Mouse (Mus musculus): ENCODE results near the gene Trub2. TPM values are rescaled to one million over a fixed set of nuclear protein-coding genes. Genes with fewer than 3 reads are reported as not detected.

The Trub2 gene
- polyA plus RNA-seq, 1 experiment = 46.6 TPM

DNA sequence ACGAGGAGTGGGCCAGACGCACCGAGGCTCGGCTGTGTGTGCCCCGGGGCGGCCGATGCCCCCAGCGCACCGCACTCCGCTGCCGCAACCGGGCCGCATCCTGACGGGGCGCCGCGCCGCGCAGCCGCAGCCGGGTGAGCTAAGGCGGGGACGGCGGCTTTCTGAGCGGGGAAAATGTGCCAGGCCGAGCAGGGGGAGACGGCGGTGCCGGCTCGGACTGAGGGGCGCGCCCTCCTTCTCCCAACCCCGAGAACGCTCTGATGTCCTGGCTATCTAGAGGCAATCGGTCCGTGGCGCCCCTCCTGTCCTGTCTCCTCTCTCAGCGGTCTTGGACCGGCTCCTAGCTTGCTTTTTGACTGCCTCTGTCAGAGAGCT is 14.5 kb upstream of the Trub2 start:
- Histone ChIP-seq H3K36me3 (ENCODE audit: control insufficient read depth, insufficient read depth) (peaks cover 11% of the 10 kb centered on the region), H3K27me3 (ENCODE audit: control insufficient read depth, insufficient read depth, insufficient read length) (no peaks in the 10 kb centered on the region), H3K4me2 (ENCODE audit: low read depth) (peak overlapping the region; percentile 84), H3K4me3 (peak overlapping the region; percentile 37), H3K79me2 (ENCODE audit: control insufficient read depth, insufficient read depth) (no peaks in the 10 kb centered on the region), H3ac (ENCODE audit: control insufficient read depth, insufficient read length) (peak overlapping the region; percentile 38)
- TF ChIP-seq MYOG (IDR thresholded peaks at IDR 0.05; ENCODE audit: control insufficient read depth in 1 of 3, insufficient read depth in 1 of 3, insufficient read length in 2 of 3, low read depth in 2 of 3) (no peak), TCF3 (IDR thresholded peaks at IDR 0.05; ENCODE audit: insufficient read length, low read depth) (no peak), MAX (IDR thresholded peaks at IDR 0.05; ENCODE audit: low read depth) (no peak), POLR2AphosphoS2 (IDR thresholded peaks at IDR 0.05; ENCODE audit: insufficient read length, low read depth) (no peak), SRF (IDR thresholded peaks at IDR 0.05; ENCODE audit: control insufficient read depth, insufficient read length, low read depth) (no peak), REST (IDR thresholded peaks at IDR 0.05; ENCODE audit: insufficient read depth, insufficient read length) (no peak), POLR2A (IDR thresholded peaks at IDR 0.05; ENCODE audit: insufficient read length, low read depth) (no peak), CEBPB (IDR thresholded peaks at IDR 0.05; ENCODE audit: insufficient read depth, poor library complexity, severe bottlenecking) (no peak), MYOD1 (IDR thresholded peaks at IDR 0.05; ENCODE audit: control insufficient read depth in 1 of 3, insufficient read length in 2 of 3, low read depth in 2 of 3) (no peak), TCF12 (IDR thresholded peaks at IDR 0.05; ENCODE audit: insufficient read depth, poor library complexity, severe bottlenecking) (no peak), USF1 (IDR thresholded peaks at IDR 0.05; ENCODE audit: low read depth) (no peak)

DNA sequence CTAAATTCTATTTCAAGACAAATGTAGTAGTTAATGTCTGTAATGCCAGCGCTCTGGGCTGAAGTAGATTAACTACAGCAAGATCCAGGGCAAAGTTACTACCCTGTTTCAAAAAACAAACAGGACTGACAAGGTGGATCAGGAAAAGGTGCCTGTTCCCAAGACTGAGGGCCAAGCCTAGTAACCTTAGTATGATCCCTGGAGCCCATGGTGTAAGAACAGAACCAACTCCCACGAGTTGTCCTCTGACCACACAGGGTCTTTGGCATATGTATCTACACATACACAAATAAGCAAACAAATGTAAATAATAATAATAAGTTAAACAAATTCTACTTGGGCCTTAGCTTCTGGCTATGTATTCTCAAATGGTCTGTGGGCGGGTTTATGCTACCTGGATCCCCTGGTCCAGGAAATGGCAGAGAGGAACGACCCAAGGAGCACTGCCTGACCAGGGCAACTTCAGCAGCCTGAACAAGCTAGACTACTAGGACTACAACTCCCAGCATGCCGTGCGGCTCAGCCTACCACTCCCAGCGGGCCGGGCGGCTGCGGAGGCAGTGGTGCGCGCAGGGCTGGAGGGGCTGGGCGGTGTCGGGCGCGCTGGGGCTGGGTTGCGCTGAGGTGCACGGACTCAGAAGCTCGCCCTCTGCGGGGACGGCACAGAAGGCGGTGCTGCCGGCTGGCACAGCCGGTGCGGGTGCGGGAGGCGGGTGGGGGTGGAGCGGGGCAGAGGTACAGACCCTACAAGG is 13.9 kb upstream of the Trub2 start, which contains the start of gene Slc27a4:
Slc27a4 (plus strand) TSS at position 560 of the 752 bp plus-strand sequence.
- Histone ChIP-seq H3K36me3 (ENCODE audit: control insufficient read depth, insufficient read depth) (peaks cover 10% of the 10 kb centered on the region), H3K27me3 (ENCODE audit: control insufficient read depth, insufficient read depth, insufficient read length) (no peaks in the 10 kb centered on the region), H3ac (ENCODE audit: control insufficient read depth, insufficient read length) (peak within 1 kb of the TSS; percentile 38), H3K79me2 (ENCODE audit: control insufficient read depth, insufficient read depth) (no peaks in the 10 kb centered on the region), H3K4me3 (peak within 1 kb of the TSS; percentile 37), H3K4me2 (ENCODE audit: low read depth) (peak within 1 kb of the TSS; percentile 84)
- TF ChIP-seq USF1 (IDR thresholded peaks at IDR 0.05; ENCODE audit: low read depth) = no peak
- peak in 1 of 3 experiments; percentile 41 for TF ChIP-seq MYOD1 (IDR thresholded peaks at IDR 0.05; ENCODE audit: control insufficient read depth in 1 of 3, insufficient read length in 2 of 3, low read depth in 2 of 3)
- no peak for TF ChIP-seq REST (IDR thresholded peaks at IDR 0.05; ENCODE audit: insufficient read depth, insufficient read length)
- TF ChIP-seq TCF12 (IDR thresholded peaks at IDR 0.05; ENCODE audit: insufficient read depth, poor library complexity, severe bottlenecking) = no peak
- TF ChIP-seq MAX (IDR thresholded peaks at IDR 0.05; ENCODE audit: low read depth) = no peak
- no peak for TF ChIP-seq CEBPB (IDR thresholded peaks at IDR 0.05; ENCODE audit: insufficient read depth, poor library complexity, severe bottlenecking)
- peak; percentile 86 for TF ChIP-seq POLR2AphosphoS2 (IDR thresholded peaks at IDR 0.05; ENCODE audit: insufficient read length, low read depth)
- TF ChIP-seq POLR2A (IDR thresholded peaks at IDR 0.05; ENCODE audit: insufficient read length, low read depth) = peak; percentile 97
- peak; percentile 43 for TF ChIP-seq SRF (IDR thresholded peaks at IDR 0.05; ENCODE audit: control insufficient read depth, insufficient read length, low read depth)
- no peak for TF ChIP-seq E2F4 (IDR thresholded peaks at IDR 0.05; ENCODE audit: insufficient read depth)
- no peak for TF ChIP-seq TCF3 (IDR thresholded peaks at IDR 0.05; ENCODE audit: insufficient read length, low read depth)
- peak in 1 of 3 experiments; percentile 34 for TF ChIP-seq MYOG (IDR thresholded peaks at IDR 0.05; ENCODE audit: control insufficient read depth in 1 of 3, insufficient read depth in 1 of 3, insufficient read length in 2 of 3, low read depth in 2 of 3)

DNA sequence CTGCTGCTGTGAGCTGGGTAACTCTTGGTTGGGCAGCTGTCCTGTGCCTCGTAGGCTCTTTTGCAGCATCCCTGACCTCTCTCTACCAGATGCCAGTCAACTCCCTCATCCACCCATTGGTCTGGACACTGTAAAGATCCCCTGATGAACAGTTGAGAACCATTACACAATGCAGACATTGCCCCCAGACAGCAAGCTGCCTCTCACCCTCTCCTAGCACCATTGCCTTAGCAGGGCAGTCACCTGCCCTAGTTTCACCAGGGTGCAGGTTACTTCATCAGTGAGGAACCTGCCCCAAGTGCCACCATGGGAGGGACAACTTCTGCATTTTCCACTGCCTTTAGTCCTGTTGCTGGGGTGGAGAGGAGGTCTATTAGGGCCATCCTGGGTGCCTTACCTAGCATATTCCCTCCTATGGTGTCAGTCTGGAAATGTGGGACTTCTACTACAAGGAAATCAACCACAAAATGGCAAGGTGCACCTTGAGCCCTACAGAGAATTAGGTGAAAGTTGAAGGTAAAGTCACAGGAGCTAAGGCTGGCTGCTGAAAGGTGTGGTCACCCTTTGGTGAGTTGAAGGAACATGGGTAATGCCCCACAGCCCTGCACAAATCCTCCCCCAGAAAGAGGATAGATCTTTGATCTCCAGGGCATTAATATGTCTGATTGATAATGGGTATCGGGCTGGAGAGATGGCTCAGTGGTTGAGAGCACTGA is 4.6 kb upstream of the Trub2 start:
- Histone ChIP-seq H3K27me3 (ENCODE audit: control insufficient read depth, insufficient read depth, insufficient read length) (no peaks in the 10 kb centered on the region), H3ac (ENCODE audit: control insufficient read depth, insufficient read length) (no peak overlapping the region), H3K36me3 (ENCODE audit: control insufficient read depth, insufficient read depth) (no peaks in the 10 kb centered on the region), H3K79me2 (ENCODE audit: control insufficient read depth, insufficient read depth) (peaks cover 4% of the 10 kb centered on the region), H3K4me2 (ENCODE audit: low read depth) (no peak overlapping the region), H3K4me3 (no peak overlapping the region)
- no peak for TF ChIP-seq SRF (IDR thresholded peaks at IDR 0.05; ENCODE audit: control insufficient read depth, insufficient read length, low read depth)
- TF ChIP-seq MYOD1 (IDR thresholded peaks at IDR 0.05; ENCODE audit: control insufficient read depth in 1 of 3, insufficient read length in 2 of 3, low read depth in 2 of 3) = no peak
- no peak for TF ChIP-seq POLR2AphosphoS2 (IDR thresholded peaks at IDR 0.05; ENCODE audit: insufficient read length, low read depth)
- no peak for TF ChIP-seq CEBPB (IDR thresholded peaks at IDR 0.05; ENCODE audit: insufficient read depth, poor library complexity, severe bottlenecking)
- no peak for TF ChIP-seq USF1 (IDR thresholded peaks at IDR 0.05; ENCODE audit: low read depth)
- TF ChIP-seq E2F4 (IDR thresholded peaks at IDR 0.05; ENCODE audit: insufficient read depth) = no peak
- no peak for TF ChIP-seq MYOG (IDR thresholded peaks at IDR 0.05; ENCODE audit: control insufficient read depth in 1 of 3, insufficient read depth in 1 of 3, insufficient read length in 2 of 3, low read depth in 2 of 3)
- TF ChIP-seq REST (IDR thresholded peaks at IDR 0.05; ENCODE audit: insufficient read depth, insufficient read length) = no peak
- TF ChIP-seq MAX (IDR thresholded peaks at IDR 0.05; ENCODE audit: low read depth) = no peak
- no peak for TF ChIP-seq TCF12 (IDR thresholded peaks at IDR 0.05; ENCODE audit: insufficient read depth, poor library complexity, severe bottlenecking)
- TF ChIP-seq TCF3 (IDR thresholded peaks at IDR 0.05; ENCODE audit: insufficient read length, low read depth) = no peak
- no peak for TF ChIP-seq POLR2A (IDR thresholded peaks at IDR 0.05; ENCODE audit: insufficient read length, low read depth)

DNA sequence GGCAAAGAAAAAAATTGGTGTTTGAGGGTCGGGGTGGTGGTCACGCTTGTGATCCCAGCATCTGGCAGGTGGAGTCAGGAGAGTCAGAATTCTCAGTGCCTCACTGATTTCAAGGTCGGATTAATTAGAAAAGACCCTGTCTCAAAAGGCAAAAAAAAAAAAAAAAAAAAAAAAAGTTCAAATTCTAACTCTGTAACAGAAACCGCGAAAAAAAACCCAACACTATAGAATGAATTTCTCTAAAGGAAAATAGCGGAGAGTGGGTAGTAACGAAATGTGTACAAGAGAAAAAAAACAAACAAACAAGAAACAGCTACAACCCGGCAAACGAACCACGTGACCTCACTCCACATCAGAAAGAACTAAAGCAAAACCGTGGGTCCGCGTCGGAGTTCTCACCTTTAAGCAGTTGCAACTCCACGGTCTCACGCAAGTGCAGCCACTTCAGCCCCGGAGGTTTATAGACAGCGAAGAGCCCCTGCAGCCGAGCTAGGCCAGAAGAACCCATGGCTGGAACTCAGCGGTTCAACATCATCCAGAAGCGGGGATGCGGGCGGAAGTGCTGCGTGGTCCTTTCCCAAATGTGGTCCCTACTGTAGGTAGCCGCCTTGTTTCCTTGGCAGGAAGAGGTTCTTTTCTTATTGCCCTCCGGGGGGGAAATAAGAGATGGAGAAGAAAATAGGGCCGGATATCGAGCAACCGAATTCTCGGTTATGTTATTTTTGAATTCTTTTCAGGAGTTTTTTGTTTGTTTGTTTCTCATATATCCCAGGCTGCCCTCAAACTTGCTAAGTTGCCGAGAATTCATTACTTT is 991 bp downstream of the Trub2 start, which contains the start of gene Coq4:
Coq4 (plus strand) TSS at position 390 of the 814 bp plus-strand sequence.
- H3K4me3 ChIP-seq = peak within 1 kb of the TSS; percentile 69
- no peak for TF ChIP-seq TCF12 (IDR thresholded peaks at IDR 0.05; ENCODE audit: insufficient read depth, poor library complexity, severe bottlenecking)
- peak; percentile 78 for TF ChIP-seq POLR2AphosphoS2 (IDR thresholded peaks at IDR 0.05; ENCODE audit: insufficient read length, low read depth)
- peak; percentile 77 for TF ChIP-seq POLR2A (IDR thresholded peaks at IDR 0.05; ENCODE audit: insufficient read length, low read depth)
- TF ChIP-seq SRF (IDR thresholded peaks at IDR 0.05; ENCODE audit: control insufficient read depth, insufficient read length, low read depth) = peak; percentile 17
- TF ChIP-seq REST (IDR thresholded peaks at IDR 0.05; ENCODE audit: insufficient read depth, insufficient read length) = no peak
- TF ChIP-seq USF1 (IDR thresholded peaks at IDR 0.05; ENCODE audit: low read depth) = peak; percentile 93
- TF ChIP-seq TCF3 (IDR thresholded peaks at IDR 0.05; ENCODE audit: insufficient read length, low read depth) = no peak

More for the DNA sequence above, 991 bp downstream of the Trub2 start, which contains the start of gene Coq4:
- Histone ChIP-seq H3ac (ENCODE audit: control insufficient read depth, insufficient read length) (peak within 1 kb of the TSS; percentile 4), H3K27me3 (ENCODE audit: control insufficient read depth, insufficient read depth, insufficient read length) (no peaks in the 10 kb centered on the region), H3K79me2 (ENCODE audit: control insufficient read depth, insufficient read depth) (peaks cover 17% of the 10 kb centered on the region), H3K4me2 (ENCODE audit: low read depth) (peak within 1 kb of the TSS; percentile 91), H3K36me3 (ENCODE audit: control insufficient read depth, insufficient read depth) (peaks cover 30% of the 10 kb centered on the region)
